Mouse (Mus musculus) CH12.LX (cell line): ENCODE results near the gene Zfp541. TPM values are rescaled to one million over a fixed set of nuclear protein-coding genes. Genes with fewer than 3 reads are reported as not detected.

ENCODE experiments used
- DNase-seq: peaks from one replicate; pipeline ENCODE4 v3.0.0-alpha.2; 2013; ENCODE audit errors: extremely low read depth
- H3K27ac ChIP-seq: 2 replicates; pipeline ENCODE4 v1.5.1; 2012; ENCODE audit warnings: low read depth, mild to moderate bottlenecking, control low read depth, moderate library complexity; ENCODE audit not compliant: insufficient read depth
- H3K27me3 ChIP-seq: replicated peaks from 2 replicates; pipeline ENCODE3; 2012; ENCODE audit warnings: inconsistent platforms
- H3K36me3 ChIP-seq, 2 experiments: replicated peaks in 1 of 2; 2 replicates each; pipeline versions ENCODE3 to v1.6.1; 2012; ENCODE audit warnings: inconsistent platforms in 1 of 2, low read length in 1 of 2, mild to moderate bottlenecking in 1 of 2, mixed read lengths in 1 of 2, moderate library complexity in 1 of 2; ENCODE audit not compliant: control insufficient read depth in 1 of 2, insufficient read depth in 1 of 2
- H3K4me1 ChIP-seq, 2 experiments: 2 replicates each; pipeline ENCODE4 v1.6.1; 2012; ENCODE audit warnings: inconsistent platforms in 1 of 2, moderate library complexity in 1 of 2; ENCODE audit not compliant: insufficient read depth in 2 of 2, control insufficient read depth in 1 of 2
- H3K4me2 ChIP-seq: 2 replicates; pipeline ENCODE4 v1.6.1; 2012; ENCODE audit warnings: low read depth, mild to moderate bottlenecking, control low read depth; ENCODE audit not compliant: poor library complexity, insufficient read depth, severe bottlenecking
- H3K4me3 ChIP-seq, 3 experiments: fragments of 150-350 bp in 1 of 3; sonication (generic) in 1 of 3; replicated peaks in 1 of 3; 2 replicates each; pipeline versions ENCODE3 to v1.5.1; 2011 to 2012; ENCODE audit warnings: low read depth in 2 of 3, low read length in 2 of 3, mild to moderate bottlenecking in 2 of 3, moderate library complexity in 2 of 3, control low read depth in 1 of 3, improper control_type of control experiment in 1 of 3, inconsistent platforms in 1 of 3, mixed read lengths in 1 of 3; ENCODE audit not compliant: poor library complexity in 1 of 3
- H3K79me2 ChIP-seq: replicated peaks from 2 replicates; pipeline ENCODE4 v1.6.1; 2012; ENCODE audit warnings: mild to moderate bottlenecking, moderate library complexity; ENCODE audit not compliant: control insufficient read depth, poor library complexity, insufficient read depth, severe bottlenecking; ENCODE audit errors: extremely low read depth
- H3K9ac ChIP-seq: 2 replicates; pipeline ENCODE4 v1.6.1; 2012; ENCODE audit warnings: low read depth, mild to moderate bottlenecking, control low read depth, moderate library complexity; ENCODE audit not compliant: insufficient read depth
- H3K9me3 ChIP-seq: replicated peaks from 2 replicates; pipeline ENCODE3; 2012; ENCODE audit warnings: low read length, inconsistent platforms, mixed read lengths
- BHLHE40 ChIP-seq: IDR thresholded peaks from 2 replicates; pipeline ENCODE4 v1.6.1; 2011; ENCODE audit warnings: mild to moderate bottlenecking, low read depth, low read length, improper control_type of control experiment
- CHD1 ChIP-seq: IDR thresholded peaks from 2 replicates; pipeline ENCODE4 v1.6.1; 2012; ENCODE audit warnings: low read depth, low read length, improper control_type of control experiment, inconsistent platforms
- CTCF ChIP-seq, 2 experiments: IDR thresholded peaks in 1 of 2; conservative IDR thresholded peaks in 1 of 2; 2 replicates each; pipeline ENCODE4 v1.5.1; 2011 to 2012; ENCODE audit warnings: low read depth in 2 of 2, low read length in 2 of 2, improper control_type of control experiment in 1 of 2, inconsistent platforms in 1 of 2, mild to moderate bottlenecking in 1 of 2, moderate library complexity in 1 of 2
- ELF1 ChIP-seq: IDR thresholded peaks from 2 replicates; pipeline ENCODE4 v1.6.1; 2014; ENCODE audit warnings: low read depth, mild to moderate bottlenecking, inconsistent platforms, low read length, improper control_type of control experiment
- HCFC1 ChIP-seq: IDR thresholded peaks from 2 replicates; pipeline ENCODE4 v1.6.1; 2012; ENCODE audit warnings: low read depth, mild to moderate bottlenecking, inconsistent platforms, low read length, improper control_type of control experiment
- IRF4 ChIP-seq: IDR thresholded peaks from 2 replicates; pipeline ENCODE4 v1.6.1; 2014; ENCODE audit warnings: low read depth, mild to moderate bottlenecking, inconsistent platforms, low read length, improper control_type of control experiment
- JUN ChIP-seq: IDR thresholded peaks from 2 replicates; pipeline ENCODE4 v1.6.1; 2011; ENCODE audit warnings: low read depth, mild to moderate bottlenecking, low read length, improper control_type of control experiment, moderate library complexity; ENCODE audit not compliant: insufficient read depth
- JUND ChIP-seq: conservative IDR thresholded peaks from 2 replicates; pipeline ENCODE4 v1.6.1; 2011; ENCODE audit warnings: low read depth, low read length, improper control_type of control experiment
- KAT2A ChIP-seq: IDR thresholded peaks from 2 replicates; pipeline ENCODE4 v1.6.1; 2012; ENCODE audit warnings: low read length, improper control_type of control experiment, inconsistent platforms; ENCODE audit not compliant: insufficient replicate concordance
- MAFK ChIP-seq: IDR thresholded peaks from 2 replicates; pipeline ENCODE4 v1.6.1; 2011; ENCODE audit warnings: low read length, improper control_type of control experiment; ENCODE audit not compliant: insufficient replicate concordance
- MAX ChIP-seq: IDR thresholded peaks from 2 replicates; pipeline ENCODE4 v1.6.1; 2011; ENCODE audit warnings: low read length, improper control_type of control experiment
- MAZ ChIP-seq: IDR thresholded peaks from 2 replicates; pipeline ENCODE4 v1.6.1; 2012; ENCODE audit warnings: low read depth, mild to moderate bottlenecking, inconsistent platforms, low read length, improper control_type of control experiment, moderate library complexity
- MEF2A ChIP-seq: IDR thresholded peaks from 2 replicates; pipeline ENCODE4 v1.6.1; 2014; ENCODE audit warnings: low read depth, mild to moderate bottlenecking, inconsistent platforms, low read length, improper control_type of control experiment, borderline replicate concordance
- MXI1 ChIP-seq: IDR thresholded peaks from 2 replicates; pipeline ENCODE4 v1.6.1; 2011; ENCODE audit warnings: mild to moderate bottlenecking, low read depth, low read length, improper control_type of control experiment
- MYC ChIP-seq: IDR thresholded peaks from 2 replicates; pipeline ENCODE4 v1.6.1; 2011; ENCODE audit warnings: low read depth, mild to moderate bottlenecking, improper control_type of control experiment, low read length
- NELFE ChIP-seq: IDR thresholded peaks from 2 replicates; pipeline ENCODE4 v1.6.1; 2011; ENCODE audit warnings: low read depth, low read length, improper control_type of control experiment
- PAX5 ChIP-seq: IDR thresholded peaks from 2 replicates; pipeline ENCODE4 v1.6.1; 2012; ENCODE audit warnings: low read length, inconsistent platforms, mixed read lengths
- POLR2A ChIP-seq: IDR thresholded peaks from 2 replicates; pipeline ENCODE4 v1.6.1; 2011; ENCODE audit warnings: low read depth, mild to moderate bottlenecking, improper control_type of control experiment, low read length
- POLR2AphosphoS2 ChIP-seq: IDR thresholded peaks from 2 replicates; pipeline ENCODE4 v1.6.1; 2011; ENCODE audit warnings: low read depth, low read length, improper control_type of control experiment
- RAD21 ChIP-seq: IDR thresholded peaks from 2 replicates; pipeline ENCODE4 v1.6.1; 2011; ENCODE audit warnings: low read depth, mild to moderate bottlenecking, low read length, improper control_type of control experiment, moderate library complexity
- SIN3A ChIP-seq: IDR thresholded peaks from 2 replicates; pipeline ENCODE4 v1.6.1; 2012; ENCODE audit warnings: low read length, improper control_type of control experiment, inconsistent platforms
- SMC3 ChIP-seq: IDR thresholded peaks from 2 replicates; pipeline ENCODE4 v1.6.1; 2011; ENCODE audit warnings: low read depth, low read length, improper control_type of control experiment
- TBP ChIP-seq: conservative IDR thresholded peaks from 2 replicates; pipeline ENCODE4 v1.6.1; 2011; ENCODE audit warnings: low read depth, low read length, improper control_type of control experiment
- TCF12 ChIP-seq: IDR thresholded peaks from 2 replicates; pipeline ENCODE4 v1.6.1; 2014; ENCODE audit warnings: low read depth, mild to moderate bottlenecking, inconsistent platforms, low read length, improper control_type of control experiment
- UBTF ChIP-seq: IDR thresholded peaks from 2 replicates; pipeline ENCODE4 v1.6.1; 2012; ENCODE audit warnings: low read depth, mild to moderate bottlenecking, inconsistent platforms, low read length, improper control_type of control experiment, moderate library complexity
- USF2 ChIP-seq: conservative IDR thresholded peaks from 2 replicates; pipeline ENCODE4 v1.6.1; 2011; ENCODE audit warnings: low read depth, low read length, improper control_type of control experiment
- ZC3H11A ChIP-seq: IDR thresholded peaks from 2 replicates; pipeline ENCODE4 v1.6.1; 2012; ENCODE audit warnings: low read depth, mild to moderate bottlenecking, inconsistent platforms, low read length, improper control_type of control experiment
- ZKSCAN1 ChIP-seq: IDR thresholded peaks from 2 replicates; pipeline ENCODE4 v1.6.1; 2012; ENCODE audit warnings: low read depth, inconsistent platforms, low read length, improper control_type of control experiment, borderline replicate concordance
- ZMIZ1 ChIP-seq: IDR thresholded peaks from 2 replicates; pipeline ENCODE4 v1.6.1; 2012; ENCODE audit warnings: low read depth, mild to moderate bottlenecking, inconsistent platforms, low read length, improper control_type of control experiment
- ZNF384 ChIP-seq: IDR thresholded peaks from 2 replicates; pipeline ENCODE4 v1.6.1; 2012; ENCODE audit warnings: low read depth, low read length, improper control_type of control experiment, inconsistent platforms
- dilution Hi-C: fragments of 300-500 bp; cut with MboI; formaldehyde crosslinking; loops from 2 replicates; pipeline ENCODE4 v1.14.3; 2020; ENCODE audit warnings: low sequenced_read_pairs; ENCODE audit not compliant: extremely low pct_unique_long_range_greater_than_20kb, extremely low pct_ligation_motif_present
- in situ Hi-C: fragments of 300-500 bp; cut with MboI; formaldehyde crosslinking; loops from 3 replicates; pipeline ENCODE4 v1.14.3; 2019; ENCODE audit warnings: low sequenced_read_pairs, low pct_ligation_motif_present, low pct_unique_long_range_greater_than_20kb, mixed read lengths
- polyA plus RNA-seq: library from polyadenylated mRNA; unstranded; fragments of >175 nt; gene quantifications from 2 replicates; pipeline ENCODE4 v1.2.1, GENCODE M21; 2012; ENCODE audit warnings: low read depth; ENCODE audit not compliant: insufficient read length
- total RNA-seq, 2 experiments: library from RNA; depleted of rRNA; stranded (reverse); fragments of 300-350 nt in 1 of 2; fragments of >200 nt in 1 of 2; gene quantifications; 2 replicates each; pipeline ENCODE4 v1.2.3; 2012 to 2014

Zfp541 gene
- total and polyA plus RNA-seq, 3 experiments: 0.08 to 0.12 TPM; not detected in 1

DNA sequence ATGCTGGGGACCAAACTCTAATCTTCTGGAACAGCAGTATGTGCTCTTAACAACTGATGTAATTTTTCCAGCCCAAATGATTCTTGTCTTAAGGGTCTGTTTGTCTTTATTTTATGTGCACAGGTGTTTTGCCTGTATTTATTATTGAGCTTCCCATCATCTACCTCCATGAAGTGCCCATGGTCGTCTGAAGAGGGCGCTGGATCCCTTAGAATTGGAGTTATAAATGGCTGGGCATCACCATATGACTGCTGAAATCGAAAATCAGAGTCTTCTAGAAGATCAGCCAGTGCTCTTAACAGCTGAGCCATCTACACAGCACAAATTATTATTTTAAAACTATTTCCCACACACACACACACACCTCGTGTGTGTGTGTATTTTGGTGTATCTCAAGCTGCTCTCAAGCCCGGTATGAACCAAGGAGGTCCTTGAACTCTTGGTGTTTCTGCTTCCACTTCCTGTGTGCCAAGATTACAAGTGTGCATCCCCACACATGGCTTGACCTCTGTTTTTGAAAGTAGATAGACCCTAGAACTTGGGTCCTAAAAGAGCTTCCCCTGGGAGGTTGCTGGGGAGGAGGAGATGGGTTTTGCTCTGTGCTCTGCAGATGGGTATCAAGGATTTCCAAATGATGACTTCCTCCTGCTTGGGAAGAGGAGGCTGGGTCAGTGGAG is 5.0 kb upstream of the Zfp541 start:
- TF ChIP-seq ZNF384 (peak; percentile 37; the same call in 1 of the 2 replicates), RAD21 (peak; percentile 86), MAFK (no peak), SMC3 (peak; percentile 58), CTCF (conservative IDR thresholded peaks at IDR 0.05 in 1 of 2, IDR thresholded peaks at IDR 0.05 in 1 of 2; ENCODE audit: low read depth in 2 of 2, low read length in 2 of 2) (peak; percentile 57 to 83), MAX (peak; percentile 51; the same call in 1 of the 2 replicates), UBTF (no peak), ZC3H11A (no peak), MAZ (no peak), MEF2A (peak; percentile 42; the same call in 1 of the 2 replicates), MYC (no peak), MXI1 (0 out of 2 replicates have a peak, but pooled peaks have one; percentile 21)
- H3K9me3 ChIP-seq: peaks cover 7% of the 10 kb centered on the region
- DNase-seq: peak; percentile 89
- peaks cover 15 to 46% of the 10 kb centered on the region in 2 experiments for H3K4me1 ChIP-seq
- dilution Hi-C loops: no loop called here
- H3K79me2 ChIP-seq: no peaks in the 10 kb centered on the region
- H3K27ac ChIP-seq: peak overlapping the region; percentile 68
- H3K36me3 ChIP-seq: no peaks in the 10 kb centered on the region
- peak overlapping the region; percentile 38 for H3K4me2 ChIP-seq
- H3K9ac ChIP-seq: no peak overlapping the region
- no peaks in the 10 kb centered on the region for H3K27me3 ChIP-seq
- in situ Hi-C loops: loop anchor here (5.0 to 25.0 kb wide), 3 partner anchors 51 to 206 kb away; partner anchors contain the start of genes C5ar1 and Inafm1
- peak overlapping the region in 1 of 3 experiments; percentile 33 for H3K4me3 ChIP-seq

GRCm38 (mm10) chr7:16057136-16057534 is 4.5 kb upstream of the Zfp541 start:
- Histone ChIP-seq H3K4me1 (peaks cover 15 to 44% of the 10 kb centered on the region in 2 experiments), H3K4me2 (peak overlapping the region; percentile 38), H3K79me2 (no peaks in the 10 kb centered on the region), H3K9me3 (peaks cover 12% of the 10 kb centered on the region), H3K36me3 (no peaks in the 10 kb centered on the region), H3K27ac (peak overlapping the region; percentile 68), H3K9ac (peak overlapping the region; percentile 36; the same call in 1 of the 2 replicates), H3K27me3 (no peaks in the 10 kb centered on the region), H3K4me3 (peak overlapping the region in 1 of 3 experiments; percentile 33)
- dilution Hi-C loops (no loop called here), in situ Hi-C loops (loop anchor here (5.0 to 25.0 kb wide), 3 partner anchors 50 to 205 kb away; partner anchors contain the start of genes C5ar1 and Inafm1)
- DNase-seq: peak; percentile 82
- TF ChIP-seq ZKSCAN1 (no peak), TBP (peak; percentile 71; the same call in 1 of the 2 replicates), ZMIZ1 (peak; percentile 40; the same call in 1 of the 2 replicates), CHD1 (peak; percentile 84; the same call in 1 of the 2 replicates), SIN3A (peak; percentile 52), IRF4 (peak; percentile 48; the same call in 1 of the 2 replicates), MEF2A (no peak), SMC3 (no peak), POLR2AphosphoS2 (0 out of 2 replicates have a peak, but pooled peaks have one; percentile 39), MAZ (no peak), KAT2A (no peak), JUN (peak; percentile 61), HCFC1 (peak; percentile 60), TCF12 (peak; percentile 65), ZC3H11A (no peak), MYC (peak; percentile 69; the same call in 1 of the 2 replicates), JUND (peak; percentile 72), NELFE (peak; percentile 54), ELF1 (peak; percentile 63), ZNF384 (peak; percentile 25; the same call in 1 of the 2 replicates), USF2 (no peak), MXI1 (peak; percentile 58), BHLHE40 (peak; percentile 85), PAX5 (no peak), POLR2A (peak; percentile 74)
